Mouse (Mus musculus) embryonic fibroblast, embryonic 13.5 days (primary cell): ENCODE measurements at regions not wholly inside any gene's neighbourhood (a gene's known extent, or its start where the extent isn't known, plus 50 kb on each side); places are given as distances from the start of the nearest gene placed in this dataset.

Experiments used
- CTCF ChIP-seq: IDR thresholded peaks from 2 replicates; pipeline ENCODE4 v1.5.1; 2011; ENCODE audit warnings: mild to moderate bottlenecking, control low read depth, low read length, moderate library complexity, borderline replicate concordance; ENCODE audit not compliant: insufficient read depth
- POLR2A ChIP-seq: IDR thresholded peaks from 2 replicates; pipeline ENCODE4 v1.6.1; 2011; ENCODE audit warnings: low read depth, mild to moderate bottlenecking, control low read depth, low read length, moderate library complexity

DNA sequence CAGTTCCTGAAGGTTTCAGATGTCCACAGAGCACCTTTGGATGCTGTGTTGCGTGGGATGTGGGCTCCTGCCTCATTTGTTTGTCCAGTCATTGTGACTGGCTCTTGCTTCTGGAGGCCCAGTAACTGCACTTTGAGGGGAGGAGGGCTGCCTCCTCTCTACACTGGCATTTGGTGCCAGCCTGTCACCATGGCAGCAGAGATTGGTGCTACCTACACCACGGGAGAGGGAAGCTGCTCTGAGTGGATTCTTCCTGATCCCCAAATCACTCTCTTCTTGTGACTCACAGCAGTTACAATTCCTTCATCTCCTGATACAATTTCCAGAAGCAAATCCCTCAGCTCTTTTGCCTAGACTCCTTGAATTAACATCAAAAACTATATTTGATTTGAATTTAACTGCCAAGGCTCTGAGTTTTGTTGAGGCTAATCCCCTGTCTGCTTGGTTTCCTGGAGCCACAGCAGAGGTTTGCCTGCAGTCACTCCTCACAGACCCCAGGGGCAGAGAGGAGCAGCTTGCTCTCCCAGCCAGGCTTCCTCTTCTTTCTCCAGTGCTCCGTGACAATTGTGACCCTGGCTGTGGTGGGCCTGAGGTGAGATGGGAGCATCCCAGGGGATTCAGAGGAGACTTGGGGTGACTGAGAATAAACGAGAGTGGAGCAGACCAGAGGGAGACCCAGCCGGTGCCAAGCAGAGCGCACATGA, 145.7 kb downstream of the Tpra1 start:
- TF ChIP-seq POLR2A (no peak), CTCF (no peak)
